Mouse (Mus musculus): ENCODE measurements at regions not wholly inside any gene's neighbourhood (a gene's known extent, or its start where the extent isn't known, plus 50 kb on each side); places are given as distances from the start of the nearest gene placed in this dataset.

DNA sequence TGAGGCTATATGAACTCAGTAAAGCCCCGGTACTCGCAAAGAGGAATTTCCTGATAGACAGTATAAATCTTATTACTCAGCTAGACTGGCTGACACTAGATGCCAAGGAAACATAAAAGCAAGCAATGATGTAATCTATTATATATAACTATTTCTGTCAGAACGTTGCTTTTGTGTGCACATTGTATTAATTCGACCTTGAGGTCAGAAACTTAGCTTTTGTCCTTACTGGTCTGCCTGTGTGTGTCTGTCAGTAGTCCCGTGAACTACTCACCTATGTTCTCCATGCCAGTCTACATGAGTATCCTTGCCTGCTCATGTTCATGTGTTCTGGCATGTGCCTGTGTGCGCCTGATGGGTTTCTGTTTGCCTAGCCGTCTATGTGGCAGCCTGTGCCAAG, 70.5 kb downstream of the Tmx1 start:
- no peak for DNase-seq (ENCODE audit: low read depth)

DNA sequence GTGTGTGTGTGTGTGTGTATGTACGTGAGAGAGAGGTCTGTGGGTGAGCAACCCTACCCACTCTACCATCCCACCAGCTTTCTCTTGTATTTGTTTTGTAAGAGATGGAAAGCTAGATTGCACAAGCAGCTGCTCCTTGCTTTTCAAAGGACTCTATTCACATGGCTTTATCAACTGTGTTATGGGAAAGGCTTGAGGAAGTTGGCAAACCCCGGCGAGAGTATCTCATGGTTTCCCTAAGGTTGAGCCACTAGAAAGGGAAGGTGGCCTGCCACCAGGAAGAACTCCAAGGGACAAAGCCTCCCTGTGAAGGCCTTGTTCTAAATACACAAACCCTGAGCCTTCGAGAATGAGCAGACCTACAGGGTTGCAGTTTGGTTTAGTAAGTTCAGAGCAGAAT, 71.8 kb downstream of the Tmx1 start:
- DNase-seq (ENCODE audit: low read depth), result no peak

DNA sequence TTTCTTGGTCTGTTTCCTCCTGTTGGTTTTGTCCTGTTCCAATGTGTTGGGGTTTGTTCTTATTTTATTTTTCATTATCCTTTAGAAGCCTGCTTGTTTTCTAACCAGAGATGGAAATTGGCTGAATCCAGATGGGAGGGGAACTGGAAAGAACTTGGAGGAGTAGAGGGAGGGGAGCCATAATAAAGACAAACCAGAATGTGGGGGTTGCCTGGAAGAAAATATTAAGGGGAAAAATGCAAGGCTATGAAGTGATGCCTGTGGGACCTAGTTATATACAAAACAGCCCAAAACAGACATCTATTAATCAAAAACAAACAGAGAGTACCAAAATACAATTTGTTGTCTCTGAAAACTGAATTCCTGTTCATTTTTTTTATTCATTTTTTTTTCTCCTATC, 78.8 kb downstream of the Tmx1 start:
- DNase-seq (ENCODE audit: low read depth), result no peak

DNA sequence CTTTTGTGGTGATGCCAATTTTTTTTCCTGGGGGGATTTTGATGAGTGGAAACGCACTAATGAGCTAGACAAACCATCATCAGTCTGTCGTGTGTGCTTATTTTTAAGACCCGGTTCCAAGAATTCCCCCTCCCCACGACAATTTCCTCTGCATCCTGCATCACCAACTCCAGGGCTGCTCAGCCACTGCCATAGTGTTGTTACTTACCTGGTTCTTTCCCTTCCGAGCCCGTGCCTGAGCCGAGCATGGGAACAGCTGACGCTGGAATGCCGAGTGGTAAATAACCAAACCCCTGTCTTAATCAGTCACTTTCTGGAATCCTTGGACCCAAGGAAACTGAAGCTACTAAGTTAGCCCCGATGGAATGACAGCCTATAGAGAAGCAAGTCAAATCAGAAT, 79.3 kb downstream of the Tmx1 start:
- no peak for DNase-seq (ENCODE audit: low read depth)

DNA sequence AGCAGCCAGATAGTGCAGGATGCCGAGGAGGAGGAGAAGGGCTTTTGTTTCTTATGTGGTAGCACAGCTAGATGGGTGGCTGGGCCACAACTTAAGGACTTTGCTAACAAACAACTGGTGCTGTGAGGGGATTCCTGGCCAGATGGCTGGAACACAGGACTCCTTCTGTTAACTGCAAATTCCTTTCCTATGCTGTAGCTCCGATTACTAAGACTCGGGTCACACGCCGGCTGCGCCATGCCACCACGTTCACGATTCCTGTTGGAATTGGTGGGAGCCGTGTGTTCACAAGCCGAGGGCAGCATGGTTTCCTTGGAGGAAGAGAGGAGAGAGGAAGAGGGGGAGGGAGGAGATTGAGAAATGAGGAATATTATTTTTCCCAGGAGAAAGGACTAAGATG, 79.9 kb downstream of the Tmx1 start:
- DNase-seq (ENCODE audit: low read depth), result no peak

DNA sequence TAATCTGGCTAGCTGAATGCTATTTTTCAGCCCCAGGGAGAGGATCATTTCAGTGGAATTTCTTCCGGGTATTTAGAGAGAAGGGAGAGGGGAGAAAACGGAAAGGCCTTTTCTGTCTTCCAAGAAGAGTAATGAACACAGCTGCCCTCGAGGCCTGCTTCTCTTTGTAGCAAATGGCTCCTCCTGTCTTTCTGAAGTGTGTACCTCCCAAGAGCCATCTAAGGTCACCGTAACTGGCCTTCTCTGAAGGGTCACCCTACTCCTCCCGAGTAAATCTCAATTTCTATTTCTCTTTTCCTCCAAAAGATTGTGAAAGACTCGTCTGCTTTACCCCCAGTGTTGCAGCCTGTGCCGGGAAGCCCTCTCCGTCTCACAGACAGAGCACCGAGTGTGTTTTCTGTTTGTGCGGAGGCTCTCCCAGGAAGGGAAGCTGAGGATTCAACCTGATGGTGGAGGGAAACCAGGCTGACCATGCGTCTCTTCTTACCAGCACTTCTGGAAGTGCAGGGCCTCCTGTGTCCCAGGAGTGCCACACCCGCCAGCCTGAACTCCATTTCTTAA, 80.6 kb downstream of the Tmx1 start:
- DNase-seq (ENCODE audit: low read depth), result no peak

DNA sequence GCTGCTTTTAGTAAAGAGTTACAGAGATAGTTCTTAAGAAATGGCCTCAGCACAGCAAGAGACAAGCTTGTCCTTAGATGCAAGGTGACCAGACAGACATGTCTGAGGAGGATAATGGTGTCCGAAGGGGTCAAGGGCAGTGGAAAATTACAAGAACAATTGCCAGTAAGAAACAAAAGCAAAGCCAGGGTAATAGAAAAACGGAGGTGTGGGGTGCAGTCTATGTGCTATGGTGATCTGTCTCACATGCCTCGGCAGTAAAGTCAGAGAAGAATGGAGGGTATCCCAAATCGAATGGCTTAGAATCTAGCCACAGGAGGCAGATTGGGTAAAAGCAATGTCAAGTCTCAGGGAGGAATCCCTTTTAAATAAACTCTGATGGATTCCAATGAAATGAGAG, 86.2 kb downstream of the Tmx1 start:
- DNase-seq (ENCODE audit: low read depth), result no peak

DNA sequence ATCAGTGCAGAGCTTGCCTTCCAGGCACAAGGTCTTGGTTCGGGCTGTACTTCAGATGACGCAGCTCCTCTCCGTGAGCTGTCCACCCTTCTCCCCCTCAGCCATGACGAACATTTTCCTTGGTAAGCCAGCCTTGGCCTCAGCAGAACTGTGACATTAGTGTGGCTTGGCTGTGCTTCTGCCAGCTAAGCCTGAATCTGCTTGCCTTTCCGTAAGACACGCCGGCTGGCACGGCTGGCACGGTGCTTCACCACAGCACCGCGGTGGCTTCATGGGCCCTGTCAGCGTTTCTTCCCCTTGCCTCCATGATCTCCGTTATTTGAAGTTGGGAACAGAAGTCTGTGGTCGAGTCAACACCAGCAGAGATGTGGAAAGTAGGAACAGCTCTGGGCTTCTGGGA, 87.0 kb downstream of the Tmx1 start:
- DNase-seq (ENCODE audit: low read depth), result no peak

DNA sequence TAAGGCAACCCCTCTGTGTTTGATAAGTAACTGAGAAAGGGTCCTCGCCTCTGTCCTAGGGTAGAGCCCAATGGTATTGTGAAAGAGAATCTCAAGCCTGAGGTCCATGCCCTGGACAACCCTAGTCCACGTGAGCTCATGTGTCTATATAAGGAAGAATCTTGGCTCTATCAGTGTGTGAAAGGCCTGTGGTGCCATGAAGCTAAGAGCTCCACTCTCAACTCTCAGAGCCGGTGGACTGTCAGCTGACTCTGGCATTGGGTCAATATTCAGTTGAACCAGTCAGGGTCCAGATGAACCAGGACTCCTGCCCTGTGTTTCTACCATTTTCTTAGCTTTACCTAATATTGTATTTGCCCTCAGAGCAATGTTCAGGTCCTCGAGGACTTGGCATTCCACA, 88.5 kb downstream of the Tmx1 start:
- DNase-seq (ENCODE audit: low read depth), result no peak

DNA sequence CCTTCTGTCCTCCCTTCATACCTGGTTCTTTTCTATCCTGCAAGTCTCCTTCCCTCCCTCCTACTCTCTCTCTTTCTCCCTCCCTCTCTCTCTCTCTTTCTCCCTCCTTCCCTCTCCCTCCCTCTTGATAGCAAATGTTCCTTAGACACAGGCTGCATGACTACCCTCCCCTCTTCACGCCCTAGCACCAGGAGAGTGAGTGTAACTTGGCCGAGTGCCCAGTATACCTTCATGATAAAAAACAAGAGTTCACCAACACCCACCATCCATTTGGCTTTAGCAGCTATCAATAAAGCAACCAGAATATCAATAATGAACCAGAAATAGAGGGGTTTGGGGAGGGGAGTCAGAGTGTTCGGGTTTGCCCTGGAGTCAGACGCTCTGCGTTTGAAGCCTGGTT, 90.4 kb downstream of the Tmx1 start:
- DNase-seq (ENCODE audit: low read depth), result no peak

DNA sequence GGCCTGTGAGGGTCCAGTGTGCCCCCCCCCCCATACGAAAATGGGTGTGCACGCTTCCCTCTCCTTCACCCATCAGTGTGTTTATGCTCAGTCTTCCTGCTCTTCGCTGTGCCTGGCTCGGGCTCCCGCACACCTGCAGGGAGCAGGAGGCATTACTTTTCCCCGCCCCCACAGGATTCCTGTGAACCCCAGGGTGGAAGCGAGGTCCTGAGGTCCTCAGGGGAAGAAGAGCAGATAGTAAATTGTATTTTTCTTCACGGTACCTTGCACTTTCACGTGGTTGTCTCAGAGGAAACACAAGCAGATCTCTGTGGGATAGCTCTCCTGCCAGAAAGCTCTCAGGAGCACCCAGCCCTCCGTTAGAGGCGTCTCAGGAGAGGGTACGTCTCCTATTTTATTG, 91.4 kb downstream of the Tmx1 start:
- no peak for DNase-seq (ENCODE audit: low read depth)

DNA sequence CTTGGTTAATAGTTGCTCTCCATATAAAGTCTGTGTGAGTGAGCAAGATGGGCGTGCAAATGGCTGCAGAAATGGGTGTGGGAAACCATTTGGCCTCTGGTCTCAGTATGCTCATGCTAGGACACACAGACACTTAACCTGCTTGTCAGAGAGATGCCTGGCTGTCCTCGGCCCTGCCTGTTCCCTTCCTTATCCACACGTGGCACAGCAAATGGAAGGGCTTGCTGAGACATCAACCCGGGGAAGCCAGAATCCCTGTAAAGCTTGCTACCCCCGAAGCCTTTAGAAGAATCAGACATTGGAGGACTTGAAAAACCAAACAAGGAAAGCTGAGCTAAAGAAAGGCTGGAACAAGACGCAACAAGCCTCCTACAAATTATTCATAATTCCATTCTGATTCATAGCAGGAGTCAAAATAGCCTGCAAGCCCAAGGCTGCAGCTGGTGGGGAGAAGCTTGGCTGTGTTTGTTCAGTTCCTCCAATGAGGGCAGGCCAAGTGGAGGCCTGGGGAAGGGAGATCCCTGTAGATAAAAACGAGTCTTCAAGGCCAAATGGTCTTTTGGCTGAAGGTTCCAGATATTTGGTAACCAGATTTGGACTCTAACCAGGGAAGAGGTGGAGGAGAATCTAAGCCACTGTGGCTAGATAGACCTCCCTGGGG, 92.1 kb downstream of the Tmx1 start:
- no peak for DNase-seq (ENCODE audit: low read depth)

DNA sequence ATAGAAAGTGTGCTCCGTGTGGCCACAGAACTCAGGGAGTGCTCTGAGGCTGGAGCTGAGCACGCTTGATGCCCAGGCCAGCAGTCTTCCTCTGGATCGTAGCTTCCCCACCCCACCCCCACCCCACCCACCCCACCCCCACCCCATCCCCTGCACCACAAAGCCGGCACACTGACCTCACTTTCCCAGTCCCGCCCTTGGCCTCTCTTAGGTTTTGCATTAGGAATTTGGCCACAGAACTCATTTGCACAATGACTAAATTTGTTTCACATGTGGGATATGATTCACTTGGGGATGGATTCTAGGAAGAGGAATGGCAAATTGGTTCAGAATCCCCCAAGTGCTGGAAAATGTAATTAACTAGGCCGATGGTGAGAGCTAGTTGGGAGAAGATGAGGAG, 94.3 kb downstream of the Tmx1 start:
- no peak for DNase-seq (ENCODE audit: low read depth)

DNA sequence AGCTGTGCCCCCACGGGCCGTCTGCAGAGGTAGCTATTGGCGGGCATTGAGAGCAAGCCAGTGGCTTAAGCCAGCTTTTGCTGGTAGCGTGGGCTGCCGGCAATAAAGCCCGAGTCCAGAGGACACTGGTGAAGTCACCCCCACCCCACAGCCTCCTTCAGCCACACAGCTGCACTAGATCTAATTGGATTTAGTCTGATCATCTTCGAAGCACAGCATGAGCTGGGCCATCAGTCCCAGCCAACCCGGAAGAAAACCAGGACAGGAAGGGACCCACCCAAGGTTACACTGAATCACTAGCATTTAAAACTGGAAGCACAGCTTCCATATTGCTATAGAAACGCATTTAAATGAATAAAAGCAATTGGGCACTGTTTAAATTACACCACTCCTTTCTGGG, 96.4 kb downstream of the Tmx1 start:
- no peak for DNase-seq (ENCODE audit: low read depth)

DNA sequence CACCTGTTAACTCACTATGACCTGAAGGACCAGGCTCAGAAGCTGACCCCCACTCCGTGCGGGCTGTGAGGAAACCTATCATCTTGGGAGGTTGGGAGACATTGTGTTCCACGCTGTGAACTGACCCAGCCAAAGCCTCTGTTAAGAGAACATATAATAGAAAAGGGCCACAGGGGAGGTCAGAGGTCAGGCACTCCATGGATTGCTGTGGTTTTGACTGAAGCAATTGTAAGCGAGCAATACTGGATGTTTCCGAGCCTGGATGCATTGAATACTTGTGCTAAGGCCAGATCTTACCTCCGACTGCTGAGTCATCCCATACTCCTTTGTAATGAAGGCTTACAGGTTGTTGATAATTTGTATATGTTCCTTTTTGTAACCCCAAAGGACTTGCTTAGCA, 101.0 kb downstream of the Tmx1 start:
- DNase-seq (ENCODE audit: low read depth), result no peak

DNA sequence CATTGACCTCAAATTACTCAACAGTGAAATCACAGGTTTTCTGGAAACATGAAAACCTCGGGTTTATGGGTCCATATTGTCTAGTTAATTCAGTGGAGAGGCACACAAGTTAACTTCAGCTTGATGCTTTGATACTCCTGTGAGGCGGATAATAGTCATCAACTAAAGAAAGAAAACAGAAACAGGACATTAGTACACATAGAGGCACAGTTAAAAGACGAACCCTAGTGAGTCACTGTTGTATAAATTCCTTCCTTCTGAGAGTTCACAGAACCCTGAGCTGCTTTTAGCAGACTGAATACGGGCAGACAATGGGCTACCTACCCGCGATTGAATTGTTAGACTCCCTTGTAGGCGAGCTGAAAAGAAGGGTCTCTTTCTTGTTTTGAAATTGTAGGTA, 101.7 kb downstream of the Tmx1 start:
- DNase-seq (ENCODE audit: low read depth), result no peak

DNA sequence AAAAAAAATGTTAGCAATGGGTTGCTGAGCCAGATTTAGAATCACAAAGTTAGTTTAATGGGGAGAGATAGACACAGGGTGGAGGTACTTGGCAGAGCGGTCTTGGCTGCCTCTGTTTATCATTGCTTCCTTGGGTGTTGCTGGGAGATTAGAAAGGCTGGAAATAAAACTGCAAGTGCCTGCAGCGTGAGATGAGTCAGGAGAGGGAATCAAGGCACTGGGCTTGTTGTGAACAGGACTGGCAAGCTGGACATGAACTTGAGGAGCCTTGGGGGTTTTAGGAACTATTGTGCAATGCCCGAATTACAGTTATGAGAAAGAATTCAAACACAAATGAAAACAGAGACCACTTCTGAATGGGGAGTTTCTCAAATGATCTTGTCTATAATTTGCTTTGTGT, 102.8 kb downstream of the Tmx1 start:
- DNase-seq (ENCODE audit: low read depth), result no peak

DNA sequence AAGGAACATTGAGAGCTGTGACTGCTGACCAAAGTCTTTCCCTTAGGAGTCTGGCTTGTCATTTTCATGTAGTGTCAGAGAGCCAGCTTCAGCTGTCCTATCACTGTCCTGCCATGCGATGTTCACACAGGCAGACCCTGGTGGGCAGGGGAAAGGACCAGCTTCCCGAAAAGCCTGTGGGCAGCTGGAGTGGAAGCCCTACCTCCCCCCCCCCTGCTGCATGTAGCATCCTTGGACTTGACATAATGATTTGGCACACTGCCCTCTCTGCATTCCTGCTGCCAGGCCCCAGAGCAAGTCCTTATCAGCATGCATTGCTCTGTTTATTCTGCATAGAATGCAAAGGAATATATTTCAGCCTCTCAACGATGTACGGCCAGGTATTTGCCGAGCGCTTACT, 103.9 kb downstream of the Tmx1 start:
- no peak for DNase-seq (ENCODE audit: low read depth)

DNA sequence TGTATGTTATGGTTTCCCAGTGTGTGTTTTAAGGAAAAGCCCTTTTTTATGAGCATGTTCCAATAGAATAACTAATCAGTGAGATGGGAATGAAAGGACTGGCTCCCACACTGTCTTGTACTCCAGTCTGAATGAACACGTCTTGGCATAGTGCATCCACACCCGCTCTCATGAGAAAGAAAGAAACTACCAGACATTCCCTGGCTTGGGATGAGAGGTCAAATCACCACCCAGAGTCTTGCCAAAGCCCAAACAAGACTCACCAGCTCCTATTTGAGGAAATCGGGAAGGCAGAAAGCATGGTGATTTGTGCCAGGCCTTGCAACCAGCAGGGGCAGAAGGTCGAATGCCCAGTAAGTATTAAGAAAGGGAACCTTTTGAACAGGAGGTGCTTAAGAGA, 110.6 kb downstream of the Tmx1 start:
- DNase-seq (ENCODE audit: low read depth), result no peak

DNA sequence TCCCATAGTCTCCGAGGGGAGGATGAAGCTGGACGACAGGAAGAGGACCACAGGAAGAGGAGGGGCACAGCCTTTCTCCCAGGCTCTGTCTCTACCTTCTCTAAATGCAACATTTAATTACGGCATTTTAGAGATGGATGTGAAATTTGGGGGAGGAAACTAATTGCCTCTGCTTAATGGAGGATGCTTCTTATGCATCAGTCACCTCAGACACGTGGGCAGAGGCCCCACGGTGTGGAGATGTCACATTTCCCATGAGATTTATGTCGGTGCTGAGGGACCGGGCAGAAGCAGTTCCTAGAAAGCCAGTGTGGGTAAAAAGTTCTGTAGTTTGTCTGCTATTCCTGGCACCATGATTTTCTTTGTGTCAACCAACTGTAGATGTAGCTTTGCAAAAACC, 122.8 kb downstream of the Tmx1 start:
- DNase-seq (ENCODE audit: low read depth), result no peak

DNA sequence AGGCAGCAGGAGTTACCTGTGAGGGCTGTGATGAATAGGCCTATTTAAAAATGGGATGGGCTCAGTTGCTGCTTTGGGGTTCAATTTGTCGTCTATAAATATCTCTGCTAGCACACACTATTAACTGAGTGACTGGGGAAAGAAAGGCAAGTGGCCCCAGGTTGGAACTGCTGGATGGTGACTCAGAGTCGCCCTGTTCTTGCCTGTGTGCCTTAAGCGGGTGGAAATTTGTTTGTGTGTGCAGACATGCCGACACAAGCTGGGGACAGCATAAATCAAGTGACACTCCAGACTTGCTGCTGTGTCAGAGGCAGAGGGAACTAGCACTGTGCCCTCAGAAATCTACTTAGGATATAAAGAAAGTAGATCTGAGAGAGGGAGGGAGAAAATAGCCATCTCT, 124.9 kb downstream of the Tmx1 start:
- DNase-seq (ENCODE audit: low read depth), result no peak

DNA sequence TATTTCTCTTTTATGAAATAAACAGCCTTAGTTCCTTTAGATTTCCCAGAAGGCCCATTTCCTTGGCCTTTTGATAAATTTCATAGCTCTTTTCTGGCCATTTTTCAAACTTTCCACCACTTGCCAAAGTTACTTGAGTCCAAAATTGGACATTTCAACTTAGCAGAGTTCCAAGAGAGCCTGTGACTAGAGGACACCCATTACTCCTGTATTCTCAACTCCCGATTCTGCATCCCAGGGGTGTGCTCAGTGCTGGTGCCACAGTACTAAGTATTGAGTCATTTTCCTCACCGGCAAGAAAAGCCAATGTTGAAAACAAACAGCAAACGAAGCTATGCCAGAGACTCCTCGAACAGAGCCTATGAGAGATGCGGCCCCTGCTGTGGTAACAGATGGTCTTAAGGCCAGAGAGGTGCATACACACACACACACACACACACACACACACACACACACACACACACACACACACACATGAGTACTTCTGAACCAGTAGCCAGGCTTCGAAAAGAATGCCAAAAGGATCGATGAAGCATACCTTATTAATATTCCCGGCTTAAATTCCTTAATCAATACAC, 126.5 kb downstream of the Tmx1 start:
- DNase-seq (ENCODE audit: low read depth), result no peak

DNA sequence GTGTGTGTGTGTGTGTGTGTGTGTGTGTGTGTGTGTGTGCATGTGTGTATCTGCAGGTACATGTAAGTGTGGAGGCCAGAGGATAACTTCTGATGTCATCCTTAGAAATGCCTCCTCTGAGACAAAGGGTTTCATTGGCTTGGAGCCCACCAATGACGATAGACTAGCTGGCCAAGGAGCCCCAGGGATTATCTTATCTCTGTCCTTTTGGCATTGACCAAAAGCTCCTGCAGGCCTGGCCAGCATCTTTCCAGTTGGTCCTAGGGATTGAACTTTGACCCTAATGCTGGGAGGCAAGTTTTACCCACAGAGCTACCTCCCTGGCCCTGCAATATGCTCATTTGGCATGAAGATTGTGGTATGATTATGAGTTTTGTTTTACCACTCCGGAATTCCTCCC, 133.3 kb downstream of the Tmx1 start:
- DNase-seq (ENCODE audit: low read depth), result no peak

DNA sequence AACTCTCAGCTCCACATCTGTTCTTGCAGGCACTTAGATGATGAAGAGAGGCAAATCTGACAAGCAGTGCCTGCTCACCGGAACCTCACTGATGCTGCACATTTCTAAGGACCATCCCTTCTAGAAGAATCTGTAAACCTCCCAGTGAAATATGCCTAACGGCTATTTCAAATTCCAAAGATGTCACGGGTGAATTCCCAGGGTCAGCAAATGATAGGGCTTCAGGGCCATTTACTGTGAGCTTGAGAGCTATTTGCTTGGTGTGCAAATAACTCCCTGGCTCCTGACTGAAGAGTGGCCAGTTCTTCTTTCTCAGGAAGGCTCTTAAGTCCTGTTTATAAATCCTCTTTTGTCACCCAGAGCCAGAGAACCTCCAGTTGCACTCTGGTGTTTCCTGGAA, 135.3 kb downstream of the Tmx1 start:
- DNase-seq (ENCODE audit: low read depth), result no peak

Data from induced T-regulatory cell, adult 2 months (primary cell).